Mouse (Mus musculus): Measurements from ENCODE around the gene Psmd4.
"Not testable (repeated sequence)": the region's sequence is repeated elsewhere in the genome, so short reads cannot be mapped to it uniquely, and the experiment has no call there.

GRCm38 (mm10) chr3:95029291-95029827 lies 13.1 kb downstream of the Psmd4 start:
- not testable (repeated sequence) for TF ChIP-seq GATA1 (IDR thresholded peaks at IDR 0.05; ENCODE audit: borderline replicate concordance, low read length); FLI1 (IDR thresholded peaks at IDR 0.05; ENCODE audit: low read length)
